ENCODE assay signal across 8 mouse cellular contexts in the genomic region with DNA sequence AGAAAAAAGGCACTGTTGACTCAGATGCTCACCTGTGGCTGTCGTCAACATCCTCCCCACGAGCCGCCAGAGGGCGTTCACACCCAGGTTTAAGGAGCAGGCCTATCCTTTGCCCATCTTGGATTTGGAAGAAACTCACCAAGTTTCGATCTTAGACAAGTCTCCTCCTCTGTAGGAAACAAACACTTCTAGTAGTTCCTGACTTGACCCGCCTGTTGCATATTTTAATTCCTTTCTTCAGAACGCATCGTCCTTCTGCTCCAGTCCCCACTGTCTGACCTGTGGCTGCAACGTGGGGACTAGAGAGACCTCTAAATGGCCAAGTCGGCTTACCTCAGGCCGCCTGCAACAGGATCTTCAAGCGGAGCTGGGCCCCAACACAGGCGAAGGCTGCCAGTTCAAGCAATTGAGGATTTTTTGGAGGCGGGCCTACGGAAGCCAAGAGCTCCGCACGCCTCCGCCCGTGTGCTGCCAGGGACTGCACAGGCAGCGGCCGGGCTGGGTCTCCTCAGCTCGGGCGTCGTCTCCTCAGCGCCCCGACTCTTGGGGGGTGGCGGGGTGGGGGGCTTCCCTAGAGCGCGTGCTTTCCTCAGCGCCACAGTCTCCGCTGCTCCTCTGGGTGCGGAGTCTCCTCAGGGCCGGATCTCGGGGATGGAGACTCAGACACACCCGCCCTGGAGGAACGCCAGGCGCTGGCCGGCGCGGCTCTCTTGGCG. TPM values are rescaled to one million over a fixed set of nuclear protein-coding genes. Genes with fewer than 3 reads are reported as not detected.
A peak's percentile ranks its signal among the peaks of the same experiment; 100 is the strongest.
DNase-seq lines count a peak whose midpoint lies in the region; ATAC-seq and TF ChIP-seq lines count a peak whose summit lies in the region.

No protein-coding gene starts in this region.

- peak overlapping the region; percentile 83 for H3K9ac ChIP-seq in heart, embryonic 11.5 days (ENCODE audit: low read depth, low read length)
- H3K9ac ChIP-seq in kidney, embryonic 15.5 days = peak overlapping the region; percentile 86
- H3K9ac ChIP-seq in limb, embryonic 15.5 days = peak overlapping the region; percentile 87
- peak overlapping the region; percentile 68 for H3K9ac ChIP-seq in midbrain, postnatal 0 days (replicated peaks; ENCODE audit: low read length, poor library complexity, severe bottlenecking)

- WGBS in heart, embryonic 11.5 days (ENCODE audit: insufficient replicate concordance) = under 1% methylated on average over 41 of the region's 41 CpGs
- under 1% methylated on average over 41 of the region's 41 CpGs for WGBS in kidney, embryonic 15.5 days
- under 1% methylated on average over 39 of the region's 41 CpGs for WGBS in limb, embryonic 15.5 days
- WGBS in midbrain, postnatal 0 days = 0% methylated on average over 41 of the region's 41 CpGs

- no peaks in the 10 kb centered on the region for H3K4me1 ChIP-seq in heart, embryonic 11.5 days (ENCODE audit: control insufficient read depth, insufficient read depth, low read length)
- peaks cover 6% of the 10 kb centered on the region; the same call in 1 of the 2 replicates for H3K4me1 ChIP-seq in kidney, embryonic 15.5 days
- H3K4me1 ChIP-seq in limb, embryonic 15.5 days = 0 out of 2 replicates have a peak, but pooled peaks cover 7% of the 10 kb centered on the region
- 0 out of 2 replicates have a peak, but pooled peaks cover 8% of the 10 kb centered on the region for H3K4me1 ChIP-seq in midbrain, postnatal 0 days (ENCODE audit: insufficient read depth, low read length)

- peak overlapping the region; percentile 87 for H3K4me2 ChIP-seq in heart, embryonic 11.5 days
- peak overlapping the region; percentile 88 for H3K4me2 ChIP-seq in kidney, embryonic 15.5 days
- peak overlapping the region; percentile 59 for H3K4me2 ChIP-seq in limb, embryonic 15.5 days
- peak overlapping the region; percentile 57 for H3K4me2 ChIP-seq in midbrain, postnatal 0 days (ENCODE audit: low read depth, low read length, poor library complexity, severe bottlenecking)

- no peaks in the 10 kb centered on the region for H3K27me3 ChIP-seq in heart, embryonic 11.5 days (ENCODE audit: control insufficient read depth, insufficient read depth, low read length)
- no peaks in the 10 kb centered on the region for H3K27me3 ChIP-seq in kidney, embryonic 15.5 days
- H3K27me3 ChIP-seq in limb, embryonic 15.5 days = no peaks in the 10 kb centered on the region
- no peaks in the 10 kb centered on the region for H3K27me3 ChIP-seq in midbrain, postnatal 0 days (ENCODE audit: insufficient read depth, low read length)

- peak; percentile 90 for TF ChIP-seq CTCF in brain, embryonic 14.5 days (IDR thresholded peaks at IDR 0.05; ENCODE audit: borderline replicate concordance, extremely low read depth, insufficient read depth, insufficient read length)
- TF ChIP-seq CTCF in midbrain, postnatal 0 days (IDR thresholded peaks at IDR 0.05) = peak; percentile 90

- no peaks in the 10 kb centered on the region; the same call in 1 of the 2 replicates for H3K36me3 ChIP-seq in heart, embryonic 11.5 days (ENCODE audit: control insufficient read depth, insufficient read depth, low read length)
- 0 out of 2 replicates have a peak, but pooled peaks cover 3% of the 10 kb centered on the region for H3K36me3 ChIP-seq in kidney, embryonic 15.5 days
- no peaks in the 10 kb centered on the region; the same call in 1 of the 2 replicates for H3K36me3 ChIP-seq in limb, embryonic 15.5 days
- H3K36me3 ChIP-seq in midbrain, postnatal 0 days (ENCODE audit: insufficient read depth, low read length) = no peaks in the 10 kb centered on the region

- H3K9me3 ChIP-seq in heart, embryonic 11.5 days (replicated peaks; ENCODE audit: control insufficient read depth, low read length) = no peaks in the 10 kb centered on the region
- no peaks in the 10 kb centered on the region for H3K9me3 ChIP-seq in kidney, embryonic 15.5 days (replicated peaks)
- no peaks in the 10 kb centered on the region for H3K9me3 ChIP-seq in limb, embryonic 15.5 days
- H3K9me3 ChIP-seq in midbrain, postnatal 0 days (ENCODE audit: low read length) = no peaks in the 10 kb centered on the region

- DNase-seq in CD4-positive helper T cell, adult 2 months (ENCODE audit: low read depth, low spot score) = peak; percentile 79
- DNase-seq in brain, embryonic 14.5 days (ENCODE audit: low read depth) = peak; percentile 94
- DNase-seq in midbrain, postnatal 0 days (ENCODE audit: low spot score) = peak; percentile 94
- DNase-seq in spleen, postnatal 36 days (ENCODE audit: low spot score in 2 of 2) = peak; percentile 24 to 35

- H3K27ac ChIP-seq in heart, embryonic 11.5 days (ENCODE audit: low read depth, low read length) = peak overlapping the region; percentile 73
- H3K27ac ChIP-seq in kidney, embryonic 15.5 days = peak overlapping the region; percentile 95
- H3K27ac ChIP-seq in limb, embryonic 15.5 days = peak overlapping the region; percentile 99
- peak overlapping the region; percentile 80 for H3K27ac ChIP-seq in midbrain, postnatal 0 days (ENCODE audit: low read depth, low read length)

- TF ChIP-seq POLR2A in brain, embryonic 14.5 days (IDR thresholded peaks at IDR 0.05; ENCODE audit: borderline replicate concordance, extremely low read depth, insufficient read depth, insufficient read length, poor library complexity, severe bottlenecking) = no peak

- H3K4me3 ChIP-seq in heart, embryonic 11.5 days (ENCODE audit: low read depth, low read length) = peak overlapping the region; percentile 80
- peak overlapping the region; percentile 82 for H3K4me3 ChIP-seq in kidney, embryonic 15.5 days (replicated peaks)
- peak overlapping the region; percentile 79 for H3K4me3 ChIP-seq in limb, embryonic 15.5 days
- H3K4me3 ChIP-seq in midbrain, postnatal 0 days (ENCODE audit: low read depth, low read length) = peak overlapping the region; percentile 57

- peak; percentile 64 for ATAC-seq in erythroid progenitor cell, adult 5-6 weeks (replicated peaks; ENCODE audit: low FRiP score, poor library complexity, severe bottlenecking)
- peak; percentile 70 for ATAC-seq in heart, embryonic 11.5 days (replicated peaks; ENCODE audit: insufficient number of reproducible peaks, low FRiP score, low TSS enrichment)
- ATAC-seq in kidney, embryonic 15.5 days (replicated peaks; ENCODE audit: low FRiP score) = peak; percentile 85
- peak; percentile 83 for ATAC-seq in limb, embryonic 15.5 days (ENCODE audit: insufficient number of reproducible peaks, low FRiP score, low TSS enrichment, low read depth)
- ATAC-seq in midbrain, postnatal 0 days (ENCODE audit: low FRiP score) = peak; percentile 85

RNA-seq across cellular contexts. Expression of a gene that starts 0.5 kb away (rescaled TPM):
- polyA plus RNA-seq in brain, embryonic 14.5 days (2012; rRNA removed) = 6.8 and 8.4 TPM in 2 replicates
- not detected in 2 replicates for total RNA-seq in erythroid progenitor cell, adult 5-6 weeks (2015; ENCODE audit: low replicate concordance)
- 0.26 TPM in 1 of 2 replicates, not detected in the other for total RNA-seq in erythroid progenitor cell, adult 5-6 weeks (2017; ENCODE audit: low replicate concordance)
- 6.3 and 6.9 TPM in 2 replicates for polyA plus RNA-seq in heart, embryonic 11.5 days (2014; fragmentation: Nextera tagmentation; extraction: Ambion mirVana)
- polyA plus RNA-seq in kidney, embryonic 15.5 days (2015; fragmentation: Nextera tagmentation; extraction: Ambion mirVana) = 10.0 and 10.3 TPM in 2 replicates
- polyA plus RNA-seq in limb, embryonic 15.5 days (2015; fragmentation: Nextera tagmentation; extraction: Ambion mirVana) = 24.7 and 26.8 TPM in 2 replicates
- total RNA-seq in midbrain, postnatal 0 days (2014; rRNA removed) = 22.1 and 28.9 TPM in 2 replicates
- 6.3 and 9.3 TPM in 2 replicates for polyA plus RNA-seq in midbrain, postnatal 0 days (2015; fragmentation: Nextera tagmentation; extraction: Ambion mirVana)

Comparison
In these comparisons a context has a peak if more than half of its experiments do, and no peak if none do; other contexts are left out.
1. Peak in every context shown above with its lines: DNase-seq, ATAC-seq, H3K4me3 ChIP-seq and H3K27ac ChIP-seq.
2. DNase-seq: peak in every context shown above with its lines; median percentile 94 in brain, embryonic 14.5 days; 94 in midbrain, postnatal 0 days; 79 in CD4-positive helper T cell, adult 2 months; 30 in spleen, postnatal 36 days.